Mouse (Mus musculus): ENCODE results near the gene Aamp.

GRCm38 (mm10) chr1:74277041-74277440, 7.5 kb downstream of the Aamp start:
- TF ChIP-seq CTCF (IDR thresholded peaks at IDR 0.05) (no peak), POLR2A (IDR thresholded peaks at IDR 0.05; ENCODE audit: insufficient read depth, low read depth, low read length) (no peak), EP300 (IDR thresholded peaks at IDR 0.05; ENCODE audit: insufficient read depth, low read depth, low read length) (no peak)
